Mouse (Mus musculus) spleen, embryonic (tissue): ENCODE results near the gene Pigk.

Experiments
- CTCF ChIA-PET: fragments of 350-600 bp; sonication (Branson Sonifier 250); formaldehyde crosslinking; loops from one replicate; lab custom pipeline; 2022; lab: Charles Lee

The Pigk gene

DNA sequence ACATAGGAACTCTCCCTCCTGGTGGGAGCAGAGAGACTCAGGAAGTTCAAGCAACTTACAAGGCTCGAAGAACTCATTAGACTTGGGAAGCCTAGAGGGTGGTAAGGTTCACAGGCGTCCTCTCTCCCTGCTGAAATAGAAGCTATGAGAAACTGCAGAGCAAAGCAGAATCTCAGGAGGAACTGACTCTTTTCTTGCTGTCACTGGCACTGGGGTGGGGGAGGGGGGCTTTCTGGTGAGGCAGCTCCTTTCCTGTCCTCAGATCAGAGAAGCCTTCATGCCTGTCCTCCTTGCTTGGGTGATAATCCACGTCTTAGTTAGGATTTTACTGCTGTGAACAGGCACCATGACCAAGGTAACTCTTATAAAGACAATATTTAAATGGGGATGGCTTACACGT is 218.2 kb downstream of the Pigk start:
- CTCF ChIA-PET = interaction anchor here (0.6 kb wide), 1 partner anchor 30 kb away, joined by 10 read pairs; no protein-coding TSS in a partner anchor

DNA sequence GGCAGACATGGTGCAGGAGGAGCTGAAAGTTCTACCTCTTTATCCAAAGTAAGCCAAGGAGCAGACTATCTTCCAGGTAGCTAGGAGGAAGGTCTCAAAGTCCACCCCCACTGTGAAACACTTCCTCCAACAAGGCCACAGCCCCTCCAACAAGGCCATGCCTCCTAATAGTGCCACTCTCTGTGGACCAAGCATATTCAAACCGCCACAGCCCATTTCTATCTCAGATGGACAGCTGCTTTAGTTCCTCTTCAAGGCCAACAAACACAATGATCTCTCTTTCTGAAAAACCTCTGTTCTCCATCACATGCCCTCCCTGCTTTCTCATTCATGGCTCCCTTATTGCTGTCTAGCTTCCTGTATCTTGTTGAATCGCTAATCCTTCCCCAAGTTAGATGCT is 218.6 kb downstream of the Pigk start:
- CTCF ChIA-PET = interaction anchor here (0.6 kb wide), 1 partner anchor 30 kb away, joined by 10 read pairs; no protein-coding TSS in a partner anchor

- CTCF ChIA-PET = no interaction called here
These were observed 219.8 kb downstream of the Pigk start for GRCm38 (mm10) chr3:152933737-152934136.

DNA sequence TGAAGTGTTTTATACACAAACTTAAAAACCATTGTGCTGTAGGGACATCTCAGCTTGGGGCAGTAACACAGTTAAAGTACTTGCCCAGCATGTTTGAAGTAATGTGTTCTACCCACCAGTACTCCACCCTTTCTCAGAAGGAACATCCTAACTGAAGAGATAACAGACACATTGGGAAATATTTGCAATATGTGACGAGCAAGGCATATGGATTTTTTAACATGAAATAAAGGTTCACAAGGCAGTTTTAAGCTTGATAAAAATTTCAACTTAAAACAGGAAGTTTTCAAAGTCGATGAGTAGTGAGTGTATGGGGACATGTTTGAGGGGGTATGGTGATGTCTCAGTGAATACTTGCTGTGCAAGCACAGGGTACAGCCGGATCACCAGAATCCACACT is 222.4 kb downstream of the Pigk start:
- CTCF ChIA-PET = no interaction called here

DNA sequence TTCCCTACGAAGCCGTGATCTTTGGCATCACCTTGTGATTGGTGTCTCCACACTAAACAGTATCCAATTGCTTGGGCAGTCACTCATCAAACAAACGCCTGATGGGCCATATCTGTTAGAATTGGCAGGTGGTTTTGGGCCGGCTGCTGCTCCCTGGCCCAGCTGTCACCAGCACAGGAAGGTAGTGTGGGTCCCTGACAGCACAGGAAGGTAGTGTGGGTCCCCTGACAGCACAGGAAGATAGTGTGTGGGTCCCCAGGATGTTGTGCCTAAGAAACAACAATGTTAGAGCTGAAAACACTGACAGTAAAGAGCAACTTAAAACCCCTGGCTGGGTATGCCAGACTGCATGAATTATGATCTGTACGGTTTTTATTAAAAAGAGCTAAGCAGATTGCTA is 227.8 kb downstream of the Pigk start:
- CTCF ChIA-PET = no interaction called here

DNA sequence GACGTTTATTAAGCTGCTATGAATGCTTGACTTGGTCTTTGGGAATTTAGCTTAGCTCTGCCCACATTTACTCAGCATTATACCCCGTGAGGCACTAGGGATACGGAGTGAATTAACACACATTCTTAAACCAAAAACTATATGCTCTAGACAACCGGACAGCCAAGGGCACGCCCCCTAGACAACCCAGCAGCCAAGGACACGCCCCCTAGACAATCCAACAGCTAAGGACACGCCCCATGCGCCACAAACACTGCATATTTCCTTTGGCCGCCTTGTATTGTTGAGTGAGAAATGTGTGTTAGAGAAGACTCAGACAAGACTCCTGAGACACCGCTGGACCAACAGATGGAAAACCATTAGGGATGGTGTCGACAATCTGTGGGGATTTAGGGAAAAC is 229.1 kb downstream of the Pigk start:
- CTCF ChIA-PET = interaction anchor here (0.6 to 0.7 kb wide), 2 partner anchors 62 to 162 kb away, joined by 3 to 9 read pairs; no protein-coding TSS in a partner anchor

GRCm38 (mm10) chr3:152944766-152945165 is 230.9 kb downstream of the Pigk start:
- CTCF ChIA-PET = interaction anchor here (0.7 kb wide), 1 partner anchor 13 kb away, joined by 3 read pairs; no protein-coding TSS in a partner anchor

DNA sequence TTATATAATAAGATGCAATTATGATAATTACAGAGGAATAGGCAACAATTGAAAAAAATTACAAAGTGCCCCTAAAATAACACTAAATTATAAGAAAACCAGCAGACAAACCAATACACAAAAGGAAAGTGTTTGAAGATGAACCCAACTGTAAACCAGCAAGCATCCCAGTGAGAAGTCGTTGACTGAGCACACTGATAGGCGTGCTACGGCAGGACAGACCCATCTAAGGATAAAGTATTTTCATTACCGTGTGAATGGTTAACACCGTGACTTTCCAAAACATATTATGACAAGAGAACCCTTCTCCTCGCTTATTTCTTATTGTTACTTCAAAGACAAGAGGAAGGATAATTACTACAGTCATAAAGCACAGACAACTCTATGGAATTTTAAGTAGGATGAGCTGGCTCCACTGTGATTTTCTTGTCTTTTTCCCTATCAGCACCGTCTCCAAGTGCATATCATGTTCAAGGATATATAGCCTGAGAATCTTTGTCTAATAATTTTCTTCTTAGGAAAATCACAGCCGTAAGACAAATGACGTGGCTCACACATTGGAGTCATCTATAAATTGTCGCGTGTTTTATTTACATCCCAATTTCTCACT is 233.2 kb downstream of the Pigk start:
- CTCF ChIA-PET = no interaction called here

DNA sequence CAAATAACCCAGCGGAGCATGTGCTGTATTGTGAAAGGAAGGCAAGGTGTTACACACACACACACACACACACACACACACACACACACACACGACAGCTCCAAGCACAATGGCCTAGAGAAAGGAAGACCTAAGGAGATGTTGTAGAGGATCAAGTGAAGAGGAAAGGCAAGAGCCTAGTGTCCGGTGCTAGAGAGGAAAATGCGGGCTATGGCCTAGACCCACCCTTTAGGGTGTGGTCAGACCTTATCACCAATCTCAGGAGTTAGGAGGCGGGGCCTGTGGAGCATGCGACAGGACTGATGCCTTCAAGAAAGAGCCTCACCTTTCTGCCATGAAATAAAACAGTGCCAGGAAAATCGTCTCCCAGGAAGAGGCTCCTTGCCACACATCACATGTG is 234.7 kb downstream of the Pigk start:
- CTCF ChIA-PET = no interaction called here

GRCm38 (mm10) chr3:152949233-152949777 is 235.4 kb downstream of the Pigk start:
- CTCF ChIA-PET = no interaction called here

- CTCF ChIA-PET = no interaction called here
These were observed 236.4 kb downstream of the Pigk start for GRCm38 (mm10) chr3:152950299-152950698.

GRCm38 (mm10) chr3:152950914-152951313 is 237.0 kb downstream of the Pigk start:
- CTCF ChIA-PET = no interaction called here

GRCm38 (mm10) chr3:152951634-152952545 is 238.0 kb downstream of the Pigk start:
- CTCF ChIA-PET = no interaction called here

GRCm38 (mm10) chr3:152956038-152956437 is 242.1 kb downstream of the Pigk start:
- CTCF ChIA-PET = no interaction called here

DNA sequence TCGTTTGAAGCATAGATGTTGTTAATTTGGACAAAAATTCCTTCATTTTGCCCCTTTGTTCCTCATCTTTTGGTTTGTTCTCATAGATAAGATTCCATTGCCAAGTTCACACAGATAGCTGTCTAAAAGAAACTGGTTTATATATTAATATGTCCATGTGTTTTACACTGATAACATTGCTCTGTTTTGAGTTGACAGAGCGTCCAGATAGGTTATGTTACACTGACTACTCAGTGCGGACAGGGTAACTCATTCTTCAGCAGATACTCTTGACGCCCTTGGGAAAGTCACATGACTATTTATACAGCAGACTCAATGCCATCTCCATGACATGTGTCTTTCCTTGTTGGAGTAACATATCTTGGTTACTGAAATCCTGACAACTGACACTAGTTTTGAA is 242.9 kb downstream of the Pigk start:
- CTCF ChIA-PET = interaction anchor here (0.7 kb wide), 1 partner anchor 141 kb away, joined by 4 read pairs; no protein-coding TSS in a partner anchor

- CTCF ChIA-PET = no interaction called here
These were observed 244.7 kb downstream of the Pigk start for GRCm38 (mm10) chr3:152958358-152959150.

GRCm38 (mm10) chr3:152961855-152962376 is 248.0 kb downstream of the Pigk start:
- CTCF ChIA-PET = no interaction called here

DNA sequence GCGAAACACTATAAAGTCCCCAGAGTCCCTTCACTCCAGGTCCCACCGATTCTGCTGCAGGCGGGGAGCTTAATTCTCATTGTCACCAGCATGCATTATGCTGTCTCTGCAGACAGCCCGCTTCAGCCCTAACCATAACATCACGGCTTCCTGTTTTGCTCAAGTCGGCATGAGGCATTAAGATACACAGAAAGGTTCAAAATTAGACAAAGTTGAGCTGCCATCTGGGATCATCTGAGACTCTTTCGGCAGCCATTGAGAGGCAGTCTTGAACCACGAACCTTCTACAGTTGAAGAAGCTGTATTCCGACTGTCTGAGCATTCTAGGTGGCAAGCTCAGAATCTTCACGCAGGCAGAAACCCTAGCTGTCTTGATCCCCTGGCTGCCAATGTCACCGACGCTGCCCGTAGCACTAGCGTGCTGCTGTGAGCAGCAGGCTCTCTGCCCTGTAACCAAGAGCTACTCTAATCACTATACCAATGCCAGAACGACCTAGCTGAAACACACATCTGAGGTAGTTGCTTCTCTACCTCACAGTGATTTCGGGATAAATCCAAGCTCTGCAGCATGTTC is 256.0 kb downstream of the Pigk start:
- CTCF ChIA-PET = no interaction called here

GRCm38 (mm10) chr3:152971373-152971772 is 257.5 kb downstream of the Pigk start:
- CTCF ChIA-PET = no interaction called here

DNA sequence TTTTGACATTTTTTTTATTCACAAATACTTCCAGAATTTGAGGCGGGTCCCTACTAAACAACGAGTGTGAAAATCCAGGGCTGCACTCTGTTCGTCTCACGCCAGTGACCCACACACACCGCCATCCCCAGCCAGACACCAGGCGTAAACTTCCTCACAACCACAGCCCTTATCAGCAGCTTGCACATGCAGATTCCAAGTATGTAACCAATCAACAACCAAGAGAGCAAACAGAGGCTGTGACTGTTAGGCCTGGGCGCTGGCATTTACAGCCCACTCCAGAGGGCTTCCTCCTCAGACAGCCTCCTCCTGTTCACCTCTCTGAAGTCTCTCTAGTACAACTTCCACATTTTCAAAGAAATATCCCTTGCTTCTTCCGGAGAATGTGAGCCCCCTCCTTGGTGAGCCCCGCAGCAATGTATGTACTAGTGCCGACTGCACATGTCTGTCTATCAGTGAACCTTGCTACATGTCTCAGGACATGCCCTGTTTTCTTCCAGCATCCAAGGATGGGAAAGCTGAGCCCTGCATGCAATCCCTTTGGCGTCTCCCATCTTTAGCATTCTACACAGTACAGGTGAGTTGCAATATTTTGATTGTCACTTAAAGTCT is 265.7 kb downstream of the Pigk start:
- CTCF ChIA-PET = no interaction called here
